8 mouse cellular contexts compared by ENCODE assay signal in genomic region chr17:7945117-7946052, GRCm38 (mm10). TPM values are rescaled to one million over a fixed set of nuclear protein-coding genes. Genes with fewer than 3 reads are reported as not detected.
DNase-seq lines count a peak whose midpoint lies in the region; ATAC-seq lines count a peak whose summit lies in the region.
"Not testable (repeated sequence)": the region's sequence is repeated elsewhere in the genome, so short reads cannot be mapped to it uniquely, and the experiment has no call there.

Gene Rsph3a (plus strand): TSS chr17:7945614.

- H3K4me2 ChIP-seq in hindbrain, embryonic 15.5 days, result peak within 1 kb of the TSS; percentile 62

- not testable (repeated sequence) for H3K9me3 ChIP-seq in hindbrain, embryonic 15.5 days

- H3K9ac ChIP-seq in hindbrain, embryonic 15.5 days, result peak within 1 kb of the TSS; percentile 77

- peak; percentile 99 for ATAC-seq in hindbrain, embryonic 15.5 days (ENCODE audit: low FRiP score, low read depth)

- WGBS in hindbrain, embryonic 15.5 days, result 4% methylated on average over 58 of the region's 58 CpGs

- peak within 1 kb of the TSS; percentile 95 for H3K27ac ChIP-seq in hindbrain, embryonic 15.5 days (replicated peaks)

- H3K27me3 ChIP-seq in hindbrain, embryonic 15.5 days, result not testable (repeated sequence)

- H3K4me3 ChIP-seq in hindbrain, embryonic 15.5 days, result peak within 1 kb of the TSS; percentile 62

- peak; percentile 55 for DNase-seq in T-cell, adult 2 months (ENCODE audit: low spot score)
- DNase-seq in cerebellum, postnatal 4 days (ENCODE audit: low spot score in 2 of 2), result peak; percentile 67 to 85
- peak; percentile 82 for DNase-seq in gastrocnemius, adult 18-20 months (ENCODE audit: low spot score)
- peak; percentile 63 for DNase-seq in left cerebral cortex, adult 11 months (ENCODE audit: low spot score)
- peak; percentile 93 for DNase-seq in lung, postnatal 36 days
- DNase-seq in retina, embryonic 14.5 days (ENCODE audit: low spot score), result peak; percentile 95
- DNase-seq in thymus, postnatal 36 days, result peak; percentile 65 to 76

- H3K4me1 ChIP-seq in hindbrain, embryonic 15.5 days (replicated peaks), result not testable (repeated sequence)

- not testable (repeated sequence) for H3K36me3 ChIP-seq in hindbrain, embryonic 15.5 days

RNA-seq across cellular contexts. Expression of gene Rsph3a, which starts in this region (rescaled TPM):
- 10 to 100 TPM; 19.4 to 27.6 TPM for total RNA-seq in gastrocnemius, adult 18-20 months (2021)
- polyA plus RNA-seq in hindbrain, embryonic 15.5 days (2015; fragmentation: Nextera tagmentation; extraction: Ambion mirVana), result 74.4 and 85.2 TPM in 2 replicates

Comparison
In these comparisons a context has a peak if more than half of its experiments do, and no peak if none do; other contexts are left out.
1. Peak in every context shown above with its lines: DNase-seq, ATAC-seq, H3K4me3 ChIP-seq and H3K27ac ChIP-seq.